Mouse (Mus musculus) G1E (cell line): ENCODE measurements around the gene Pih1d3.

Experiments used
- CTCF ChIP-seq: IDR thresholded peaks from 2 replicates; pipeline ENCODE4 v1.5.1; 2012; ENCODE audit warnings: low read depth, low read length, inconsistent platforms, mixed read lengths
- GATA1 ChIP-seq: IDR thresholded peaks from 2 replicates; pipeline ENCODE4 v1.6.1; 2012; ENCODE audit warnings: borderline replicate concordance, low read length, inconsistent platforms, mixed read lengths
- GATA2 ChIP-seq: IDR thresholded peaks from 2 replicates; pipeline ENCODE4 v1.6.1; 2012; ENCODE audit warnings: low read depth, low read length, inconsistent platforms, borderline replicate concordance
- POLR2AphosphoS5 ChIP-seq: IDR thresholded peaks from 2 replicates; pipeline ENCODE4 v1.6.1; 2012; ENCODE audit warnings: low read depth, low read length, inconsistent platforms; ENCODE audit not compliant: insufficient replicate concordance

- no peak for TF ChIP-seq CTCF
- TF ChIP-seq GATA1, result no peak
- no peak for TF ChIP-seq GATA2
- no peak for TF ChIP-seq POLR2AphosphoS5
Observed at GRCm38 (mm10) chr1:31220599-31221250, 1.9 kb upstream of the Pih1d3 start.
